ENCODE assay signal across 16 mouse cellular contexts in the genomic region with DNA sequence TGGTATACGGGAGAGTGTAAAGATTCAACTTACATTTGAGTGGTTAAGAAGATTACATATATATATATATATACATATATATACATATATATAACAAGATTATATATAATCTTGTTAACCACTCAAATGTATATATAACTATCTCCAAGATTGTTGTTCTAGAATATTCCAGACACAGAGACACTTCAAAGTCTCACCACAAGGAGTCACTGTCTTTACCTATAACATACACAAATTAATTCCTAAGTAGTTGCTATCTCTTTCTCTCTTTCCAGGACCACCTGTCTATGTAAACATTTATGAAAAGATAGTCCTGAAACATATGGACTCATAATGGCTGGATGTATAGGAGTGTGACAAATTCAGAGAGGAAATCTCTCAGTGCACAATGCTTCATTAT.
DNase-seq lines count a peak whose midpoint lies in the region; ATAC-seq and TF ChIP-seq lines count a peak whose summit lies in the region.
"Had no signal": no experiment of that assay in that cellular context is flagged by ENCODE, and none has a peak within 500 bp of the region (broad histone marks: within the 10 kb centered on the region; RNA-seq: fewer than 3 reads in every experiment).

No protein-coding gene starts in this region.

- no peaks in the 10 kb centered on the region for H3K9me3 ChIP-seq in forebrain, embryonic 14.5 days (replicated peaks; ENCODE audit: control insufficient read depth, low read length)
- H3K9me3 ChIP-seq in forebrain, embryonic 16.5 days (ENCODE audit: control insufficient read depth, low read length), result no peaks in the 10 kb centered on the region
- H3K9me3 ChIP-seq in E14TG2a.4 (ENCODE audit: low read length), result no peaks in the 10 kb centered on the region
- H3K9me3 ChIP-seq: embryonic facial prominence, embryonic 12.5 days; forebrain, embryonic 10.5 days; hindbrain, embryonic 12.5 days; lung, embryonic 15.5 days had no signal

- no peak overlapping the region for H3K9ac ChIP-seq in forebrain, embryonic 14.5 days (ENCODE audit: low read length)
- H3K9ac ChIP-seq in forebrain, embryonic 16.5 days (replicated peaks; ENCODE audit: low read depth, low read length), result no peak overlapping the region
- H3K9ac ChIP-seq: embryonic facial prominence, embryonic 12.5 days; hindbrain, embryonic 12.5 days; lung, embryonic 15.5 days had no signal

- no peaks in the 10 kb centered on the region for H3K27me3 ChIP-seq in forebrain, embryonic 14.5 days (replicated peaks; ENCODE audit: control insufficient read depth, insufficient read depth, low read length)
- no peaks in the 10 kb centered on the region for H3K27me3 ChIP-seq in forebrain, embryonic 16.5 days (replicated peaks; ENCODE audit: control insufficient read depth, insufficient read depth, low read length)
- H3K27me3 ChIP-seq in E14TG2a.4 (ENCODE audit: insufficient read depth, low read length), result no peaks in the 10 kb centered on the region; the same call in 1 of the 2 replicates
- H3K27me3 ChIP-seq: embryonic facial prominence, embryonic 12.5 days; hindbrain, embryonic 12.5 days; lung, embryonic 15.5 days had no signal

- no peak overlapping the region for H3K4me2 ChIP-seq in forebrain, embryonic 14.5 days (ENCODE audit: low read length)
- H3K4me2 ChIP-seq in forebrain, embryonic 16.5 days (ENCODE audit: low read length), result no peak overlapping the region
- H3K4me2 ChIP-seq: embryonic facial prominence, embryonic 12.5 days; hindbrain, embryonic 12.5 days; lung, embryonic 15.5 days had no signal

- no peaks in the 10 kb centered on the region for H3K36me3 ChIP-seq in forebrain, embryonic 14.5 days (ENCODE audit: control insufficient read depth, insufficient read depth, low read length)
- no peaks in the 10 kb centered on the region for H3K36me3 ChIP-seq in forebrain, embryonic 16.5 days (ENCODE audit: control insufficient read depth, insufficient read depth)
- H3K36me3 ChIP-seq in E14TG2a.4 (ENCODE audit: insufficient read depth, low read length), result no peaks in the 10 kb centered on the region
- H3K36me3 ChIP-seq: embryonic facial prominence, embryonic 12.5 days; forebrain, embryonic 10.5 days; hindbrain, embryonic 12.5 days; lung, embryonic 15.5 days had no signal

- no peak for ATAC-seq in forebrain, embryonic 14.5 days
- no peak for ATAC-seq in forebrain, embryonic 16.5 days
- no peak for ATAC-seq in activated CD4-positive, CD25-positive, alpha-beta regulatory T cell, adult 4 months
- no peak for ATAC-seq in erythroblast, adult 5-6 weeks (replicated peaks; ENCODE audit: low FRiP score, poor library complexity, severe bottlenecking)

- TF ChIP-seq CTCF in layer of hippocampus, adult 2 months (conservative IDR thresholded peaks at IDR 0.05), result peak; percentile 71
- peak; percentile 10; the same call in 1 of the 2 replicates for TF ChIP-seq CTCF in E14TG2a.4 (conservative IDR thresholded peaks at IDR 0.05; ENCODE audit: low read length)

- no peaks in the 10 kb centered on the region for H3K4me1 ChIP-seq in forebrain, embryonic 14.5 days (ENCODE audit: control insufficient read depth, insufficient read depth, low read length)
- H3K4me1 ChIP-seq in forebrain, embryonic 16.5 days (replicated peaks; ENCODE audit: control insufficient read depth, insufficient read depth, low read length), result no peaks in the 10 kb centered on the region
- H3K4me1 ChIP-seq in E14TG2a.4 (replicated peaks; ENCODE audit: low read depth, low read length), result no peaks in the 10 kb centered on the region
- H3K4me1 ChIP-seq: embryonic facial prominence, embryonic 12.5 days; forebrain, embryonic 10.5 days; hindbrain, embryonic 12.5 days; lung, embryonic 15.5 days had no signal

- DNase-seq in forebrain, embryonic 14.5 days (ENCODE audit: low spot score), result peak; percentile 10
- no peak for DNase-seq in layer of hippocampus, adult 2 months (ENCODE audit: low spot score in 2 of 2)
- no peak for DNase-seq in layer of hippocampus, postnatal 10 days (ENCODE audit: low spot score in 2 of 2)
- DNase-seq in brain, adult 2 months (ENCODE audit: low read depth, low spot score), result peak; percentile 40
- DNase-seq: adrenal gland, postnatal 10 days; cerebellum, postnatal 36 days; kidney, adult 11 months; kidney, postnatal 4 days had no signal

- H3K27ac ChIP-seq in forebrain, embryonic 14.5 days (ENCODE audit: low read depth, low read length), result no peak overlapping the region
- no peak overlapping the region for H3K27ac ChIP-seq in forebrain, embryonic 16.5 days (ENCODE audit: low read length)
- H3K27ac ChIP-seq in layer of hippocampus, adult 2 months, result no peak overlapping the region
- H3K27ac ChIP-seq: embryonic facial prominence, embryonic 12.5 days; forebrain, embryonic 10.5 days; hindbrain, embryonic 12.5 days; lung, embryonic 15.5 days had no signal

- 92% methylated on average over 1 of the region's 1 CpGs for WGBS in forebrain, embryonic 14.5 days
- WGBS in forebrain, embryonic 16.5 days, result 97% methylated on average over 1 of the region's 1 CpGs

- no peak overlapping the region for H3K4me3 ChIP-seq in forebrain, embryonic 14.5 days (ENCODE audit: low read depth, low read length)
- H3K4me3 ChIP-seq in forebrain, embryonic 16.5 days (replicated peaks; ENCODE audit: low read length), result no peak overlapping the region
- no peak overlapping the region for H3K4me3 ChIP-seq in layer of hippocampus, adult 2 months
- no peak overlapping the region for H3K4me3 ChIP-seq in E14TG2a.4 (replicated peaks; ENCODE audit: low read length)
- H3K4me3 ChIP-seq: embryonic facial prominence, embryonic 12.5 days; forebrain, embryonic 10.5 days; hindbrain, embryonic 12.5 days; lung, embryonic 15.5 days had no signal

Comparison
In these comparisons a context has a peak if more than half of its experiments do, and no peak if none do; other contexts are left out.
1. DNase-seq: peak in forebrain, embryonic 14.5 days (single experiment) and brain, adult 2 months (single experiment); none in layer of hippocampus, adult 2 months (0 of 2) and layer of hippocampus, postnatal 10 days (0 of 2).